Mouse (Mus musculus): ENCODE results near the gene Dhrs7c. TPM values are rescaled to one million over a fixed set of nuclear protein-coding genes. Genes with fewer than 3 reads are reported as not detected.

Gene Dhrs7c
- polyA plus RNA-seq, 1 experiment from 2014 or later = 1.3 TPM

DNA sequence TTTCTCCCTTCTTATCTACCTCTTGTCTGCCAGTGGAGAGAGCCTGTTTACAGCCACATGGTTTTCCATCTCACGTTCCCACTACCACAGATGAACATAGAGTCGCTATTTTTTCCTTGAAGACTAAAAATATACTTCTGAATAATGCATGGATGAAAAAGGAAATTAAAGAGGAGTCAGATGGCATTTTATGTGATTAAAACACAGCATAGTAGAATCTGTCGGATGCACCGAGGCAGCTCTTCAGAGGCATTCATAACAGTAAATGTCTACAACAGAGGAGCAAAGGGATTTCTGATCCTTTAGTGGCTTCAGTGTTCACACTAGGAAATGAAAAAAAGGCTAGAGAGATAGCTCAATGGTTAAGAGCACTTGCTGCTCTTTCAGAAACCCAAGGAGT is 47.2 kb downstream of the Dhrs7c start:
- Histone ChIP-seq H3K27ac (ENCODE audit: poor library complexity, severe bottlenecking) (no peak overlapping the region), H3K27me3 (replicated peaks) (no peaks in the 10 kb centered on the region), H3K9me3 (replicated peaks) (no peaks in the 10 kb centered on the region), H3K4me3 (no peak overlapping the region), H3K36me3 (no peaks in the 10 kb centered on the region), H3K4me1 (replicated peaks) (no peaks in the 10 kb centered on the region), H3K4me2 (no peak overlapping the region), H3K9ac (no peak overlapping the region)
- no peak for ATAC-seq (ENCODE audit: insufficient number of reproducible peaks, low FRiP score)
- 75% methylated on average over 4 of the region's 4 CpGs for WGBS

DNA sequence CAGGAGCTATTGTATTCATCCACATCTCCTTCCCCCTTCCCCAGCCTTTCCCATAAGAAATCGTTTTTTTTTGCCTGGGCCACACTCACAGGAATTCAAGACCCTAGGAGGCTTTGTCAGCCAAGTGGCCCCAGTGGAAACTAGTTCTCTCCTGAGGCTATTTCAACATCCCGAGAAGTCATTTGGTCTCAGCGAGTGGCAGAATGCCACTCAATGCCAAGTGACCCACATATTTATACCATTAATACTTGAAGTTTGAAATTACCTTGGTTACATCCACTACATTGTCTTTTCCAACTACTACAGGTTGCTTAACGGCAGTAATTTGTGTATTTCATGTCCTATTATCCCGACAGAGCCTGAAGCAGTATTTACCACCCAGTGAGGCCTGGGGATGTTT is 53.8 kb downstream of the Dhrs7c start:
- Histone ChIP-seq H3K4me3 (no peak overlapping the region), H3K27ac (ENCODE audit: poor library complexity, severe bottlenecking) (no peak overlapping the region), H3K9me3 (replicated peaks) (no peaks in the 10 kb centered on the region), H3K4me1 (replicated peaks) (no peaks in the 10 kb centered on the region), H3K27me3 (replicated peaks) (no peaks in the 10 kb centered on the region), H3K9ac (no peak overlapping the region), H3K4me2 (no peak overlapping the region), H3K36me3 (no peaks in the 10 kb centered on the region)
- WGBS = 63% methylated on average over 5 of the region's 5 CpGs
- ATAC-seq (ENCODE audit: insufficient number of reproducible peaks, low FRiP score) = no peak

DNA sequence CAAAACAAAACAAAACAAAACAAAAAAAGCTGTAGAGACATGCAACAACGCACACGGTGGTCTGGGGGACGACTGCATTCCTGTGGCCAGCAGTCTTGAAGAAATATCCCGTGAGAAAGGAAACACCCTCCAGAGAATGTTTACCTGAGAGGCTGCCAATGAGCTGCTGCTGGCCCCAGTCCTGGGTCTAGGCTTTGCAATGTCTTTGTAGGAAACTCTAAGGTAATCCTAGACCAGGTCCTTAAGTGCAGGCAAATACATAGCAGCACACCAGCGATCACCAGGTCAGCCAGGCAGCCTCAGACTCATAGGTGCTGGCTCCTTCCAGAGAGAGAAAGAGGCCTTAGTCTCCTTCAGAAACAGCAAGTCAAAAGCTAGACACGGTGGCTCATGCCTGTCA is 56.0 kb downstream of the Dhrs7c start:
- no peak for ATAC-seq (ENCODE audit: insufficient number of reproducible peaks, low FRiP score)
- Histone ChIP-seq H3K9me3 (replicated peaks) (no peaks in the 10 kb centered on the region), H3K4me2 (no peak overlapping the region), H3K4me3 (no peak overlapping the region), H3K4me1 (replicated peaks) (no peaks in the 10 kb centered on the region), H3K27ac (ENCODE audit: poor library complexity, severe bottlenecking) (no peak overlapping the region), H3K27me3 (replicated peaks) (no peaks in the 10 kb centered on the region), H3K9ac (no peak overlapping the region), H3K36me3 (no peaks in the 10 kb centered on the region)
- WGBS = 43% methylated on average over 6 of the region's 6 CpGs

DNA sequence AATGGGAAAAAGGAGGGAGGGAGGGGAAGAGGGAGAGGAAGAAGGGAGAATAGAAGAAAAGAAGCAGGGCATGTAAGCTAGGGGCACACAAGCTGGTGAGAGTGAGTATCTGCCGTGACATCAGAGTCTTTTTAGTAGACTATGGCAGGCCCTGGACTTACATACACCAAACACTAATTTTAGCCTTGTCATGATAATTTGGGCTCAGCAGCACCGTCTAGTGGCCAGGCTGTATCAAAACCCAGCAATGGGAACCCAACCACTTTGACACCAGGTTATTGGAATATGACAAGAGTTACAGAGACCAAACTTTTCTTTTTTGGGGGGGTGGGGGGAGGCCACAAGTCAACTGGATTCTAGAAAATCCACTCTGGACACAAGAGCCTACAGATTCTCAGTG is 57.0 kb downstream of the Dhrs7c start:
- no peak for ATAC-seq (ENCODE audit: insufficient number of reproducible peaks, low FRiP score)
- no peak overlapping the region for H3K9ac ChIP-seq
- H3K4me3 ChIP-seq = no peak overlapping the region
- no peaks in the 10 kb centered on the region for H3K9me3 ChIP-seq (replicated peaks)
- H3K4me2 ChIP-seq = no peak overlapping the region
- H3K27me3 ChIP-seq (replicated peaks) = no peaks in the 10 kb centered on the region
- H3K4me1 ChIP-seq (replicated peaks) = no peaks in the 10 kb centered on the region
- H3K36me3 ChIP-seq = no peaks in the 10 kb centered on the region
- 22% methylated on average over 2 of the region's 2 CpGs for WGBS
- H3K27ac ChIP-seq (ENCODE audit: poor library complexity, severe bottlenecking) = no peak overlapping the region

DNA sequence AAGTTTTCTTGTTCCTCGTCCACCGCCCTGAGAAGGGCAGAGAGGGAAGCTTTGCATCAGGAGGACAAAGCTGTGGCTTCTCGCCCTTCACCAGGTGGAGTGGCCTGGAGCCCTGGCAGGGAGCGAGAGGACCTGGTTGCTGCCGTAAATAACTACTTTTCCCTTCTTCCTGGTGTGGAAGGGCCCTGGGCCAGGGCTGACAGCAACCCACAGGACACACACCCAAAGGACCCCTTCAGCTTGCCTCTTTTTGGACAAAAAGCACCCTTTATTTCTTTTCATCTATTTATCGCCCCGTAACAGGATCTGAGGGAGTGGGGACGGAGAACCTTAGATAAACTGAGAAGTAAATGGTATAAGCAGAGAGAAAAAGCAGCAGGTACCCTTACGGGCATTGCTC is 60.5 kb downstream of the Dhrs7c start:
- H3K27ac ChIP-seq (ENCODE audit: poor library complexity, severe bottlenecking) = no peak overlapping the region
- WGBS = 80% methylated on average over 9 of the region's 9 CpGs
- no peak overlapping the region for H3K4me2 ChIP-seq
- H3K9ac ChIP-seq = no peak overlapping the region
- H3K4me1 ChIP-seq (replicated peaks) = peaks cover 9% of the 10 kb centered on the region
- no peaks in the 10 kb centered on the region for H3K27me3 ChIP-seq (replicated peaks)
- no peak for ATAC-seq (ENCODE audit: insufficient number of reproducible peaks, low FRiP score)
- no peak overlapping the region for H3K4me3 ChIP-seq
- H3K9me3 ChIP-seq (replicated peaks) = no peaks in the 10 kb centered on the region
- H3K36me3 ChIP-seq = no peaks in the 10 kb centered on the region

DNA sequence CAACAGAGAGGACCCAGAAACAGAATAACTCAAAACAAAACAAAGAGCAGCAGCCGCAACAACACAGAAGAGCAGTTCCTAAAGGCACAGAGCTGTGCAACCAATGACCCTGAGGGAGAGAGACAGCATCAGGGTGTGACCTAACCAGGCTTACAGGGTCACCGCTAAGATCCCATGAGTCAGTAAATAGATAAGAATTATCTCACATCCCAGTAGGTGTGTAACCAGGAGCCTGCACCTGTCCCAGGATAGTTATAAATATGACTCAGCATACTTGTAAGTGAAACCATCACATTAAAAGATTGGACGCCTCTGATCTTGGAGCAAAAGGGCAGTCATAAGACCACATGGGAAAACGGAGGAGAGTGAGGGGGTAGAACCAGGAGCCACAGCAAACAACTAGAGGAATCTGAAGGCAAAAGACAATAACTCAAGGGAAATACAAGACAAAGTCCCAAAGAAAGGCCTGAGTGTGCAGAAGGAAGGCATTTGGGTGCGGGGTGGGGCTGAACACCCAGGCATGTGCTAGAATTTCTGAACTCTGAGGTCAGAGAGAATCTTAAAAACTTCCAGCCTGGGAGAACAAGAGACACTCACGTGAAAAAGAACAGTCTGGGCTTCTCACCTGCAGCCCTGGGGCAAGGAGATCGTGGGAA is 62.9 kb downstream of the Dhrs7c start:
- H3K4me2 ChIP-seq = peak overlapping the region; percentile 38; the same call in 1 of the 2 replicates
- H3K4me1 ChIP-seq (replicated peaks) = peaks cover 9% of the 10 kb centered on the region
- H3K27me3 ChIP-seq (replicated peaks) = no peaks in the 10 kb centered on the region
- H3K27ac ChIP-seq (ENCODE audit: poor library complexity, severe bottlenecking) = no peak overlapping the region
- 59% methylated on average over 7 of the region's 7 CpGs for WGBS
- no peaks in the 10 kb centered on the region for H3K9me3 ChIP-seq (replicated peaks)
- no peaks in the 10 kb centered on the region for H3K36me3 ChIP-seq
- no peak for ATAC-seq (ENCODE audit: insufficient number of reproducible peaks, low FRiP score)
- H3K9ac ChIP-seq = no peak overlapping the region
- H3K4me3 ChIP-seq = no peak overlapping the region

DNA sequence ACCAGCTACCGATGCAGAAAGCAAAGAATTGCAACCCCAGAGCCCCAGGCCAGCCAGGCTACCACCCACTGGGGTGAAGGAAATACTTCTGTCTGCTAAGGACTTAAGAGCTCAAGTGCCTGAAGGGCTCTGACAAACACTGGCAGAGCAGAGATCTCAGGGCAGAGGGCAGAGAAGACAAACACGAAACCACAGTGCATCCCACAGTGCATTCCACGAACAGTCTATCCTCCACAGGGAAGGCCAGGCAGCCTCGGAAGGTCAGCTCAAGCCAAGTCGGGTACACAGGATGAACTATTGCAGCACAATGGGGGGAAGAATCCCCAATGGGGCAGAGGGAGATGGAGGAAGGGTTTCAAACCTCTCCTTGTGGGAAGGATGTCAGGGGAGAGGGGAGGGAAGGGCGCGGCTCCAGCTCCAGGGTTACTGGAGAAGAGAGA is 63.4 kb downstream of the Dhrs7c start:
- WGBS = 11% methylated on average over 7 of the region's 7 CpGs
- 0 out of 2 replicates have a peak overlapping the region, but pooled peaks have one; percentile 4 for H3K9ac ChIP-seq

DNA sequence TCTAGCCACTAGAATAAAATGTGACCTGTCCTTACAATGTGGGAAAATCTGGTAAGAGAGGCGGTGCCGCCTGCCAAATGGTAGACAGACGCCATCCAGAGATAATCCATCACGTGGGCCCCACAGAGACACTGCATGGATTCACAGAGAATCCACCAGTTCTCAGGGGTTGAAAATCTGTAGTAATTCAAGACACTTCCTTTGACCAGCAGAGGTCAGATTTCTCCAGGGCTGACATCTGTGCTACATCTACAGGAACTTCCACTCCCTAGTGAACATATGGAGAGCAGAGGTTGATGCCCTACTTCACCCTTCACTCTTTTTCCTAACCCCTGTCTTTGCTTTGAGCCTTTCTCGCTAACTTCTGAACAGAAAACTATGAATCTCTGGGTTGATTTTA is 67.1 kb downstream of the Dhrs7c start:
- Histone ChIP-seq H3K4me3 (no peak overlapping the region), H3K27ac (ENCODE audit: poor library complexity, severe bottlenecking) (no peak overlapping the region), H3K4me1 (replicated peaks) (peaks cover 9% of the 10 kb centered on the region), H3K27me3 (replicated peaks) (no peaks in the 10 kb centered on the region), H3K4me2 (no peak overlapping the region), H3K9me3 (replicated peaks) (no peaks in the 10 kb centered on the region), H3K9ac (no peak overlapping the region), H3K36me3 (no peaks in the 10 kb centered on the region)
- ATAC-seq (ENCODE audit: insufficient number of reproducible peaks, low FRiP score) = no peak
- 59% methylated on average over 5 of the region's 5 CpGs for WGBS

More for the DNA sequence above, 63.4 kb downstream of the Dhrs7c start:
- Histone ChIP-seq H3K27me3 (replicated peaks) (no peaks in the 10 kb centered on the region), H3K4me1 (replicated peaks) (peaks cover 9% of the 10 kb centered on the region), H3K4me3 (no peak overlapping the region), H3K36me3 (no peaks in the 10 kb centered on the region), H3K27ac (ENCODE audit: poor library complexity, severe bottlenecking) (no peak overlapping the region), H3K4me2 (peak overlapping the region; percentile 38), H3K9me3 (replicated peaks) (no peaks in the 10 kb centered on the region)
- ATAC-seq (ENCODE audit: insufficient number of reproducible peaks, low FRiP score) = no peak

Other genes starting within 250 kb of the Dhrs7c start
- not detected in 2 replicates for gene Rcvrn, start 102.9 kb upstream of the Dhrs7c start, polyA plus RNA-seq (2016; fragmentation: Nextera tagmentation; extraction: Ambion mirVana)
- not detected in 2 replicates for gene Glp2r, start 27.0 kb upstream of the Dhrs7c start, polyA plus RNA-seq (2016; fragmentation: Nextera tagmentation; extraction: Ambion mirVana)
- not detected in 2 replicates for gene Gsg1l2, start 23.6 kb upstream of the Dhrs7c start, polyA plus RNA-seq (2016; fragmentation: Nextera tagmentation; extraction: Ambion mirVana)
- gene Usp43, start 124.0 kb downstream of the Dhrs7c start, polyA plus RNA-seq (2016; fragmentation: Nextera tagmentation; extraction: Ambion mirVana) = 0.60 TPM in 2 replicates
- 0.18 and 0.27 TPM in 2 replicates for gene Cfap52, start 167.5 kb downstream of the Dhrs7c start, polyA plus RNA-seq (2016; fragmentation: Nextera tagmentation; extraction: Ambion mirVana)
- 58.2 and 61.9 TPM in 2 replicates for gene Stx8, start 168.0 kb downstream of the Dhrs7c start, polyA plus RNA-seq (2016; fragmentation: Nextera tagmentation; extraction: Ambion mirVana)